Mouse (Mus musculus): ENCODE data around the gene Bhlha9.
A peak's percentile ranks its signal among the peaks of the same experiment; 100 is the strongest.

- TF ChIP-seq POLR2A (IDR thresholded peaks at IDR 0.05; ENCODE audit: insufficient read depth, low read depth, low read length): no peak
- peak; percentile 82 for TF ChIP-seq CTCF (IDR thresholded peaks at IDR 0.05)
These were observed 24.8 kb upstream of the Bhlha9 start for GRCm38 (mm10) chr11:76647500-76647899.

Measured in heart, adult 2 months (tissue).